Mouse (Mus musculus) forebrain, embryonic 14.5 days (tissue): ENCODE data around the gene Glt6d1. TPM values are rescaled to one million over a fixed set of nuclear protein-coding genes. Genes with fewer than 3 reads are reported as not detected.

Source experiments
- ATAC-seq: fragments of 200-750 bp; cut with Nextera tagmentation; 2 replicates; pipeline ENCODE4 v1.8.0; 2017; ENCODE audit warnings: mild to moderate bottlenecking, moderate library complexity
- DNase-seq: peaks from one replicate; pipeline ENCODE4 v3.0.0-alpha.2; 2015; ENCODE audit warnings: low spot score
- H3K27ac ChIP-seq: fragments of 300-500 bp; sonication (generic); 2 replicates; pipeline ENCODE4 v1.5.1; 2014; ENCODE audit warnings: low read depth, mild to moderate bottlenecking, control low read depth, low read length, moderate library complexity
- H3K27me3 ChIP-seq: fragments of 300-500 bp; sonication (generic); replicated peaks from 2 replicates; pipeline ENCODE4 v1.6.1; 2014; ENCODE audit warnings: low read length, control low read depth, mixed read lengths; ENCODE audit not compliant: control insufficient read depth, insufficient read depth
- H3K36me3 ChIP-seq: fragments of 300-500 bp; sonication (generic); 2 replicates; pipeline ENCODE4 v1.6.1; 2014; ENCODE audit warnings: low read length, control low read depth; ENCODE audit not compliant: control insufficient read depth, insufficient read depth
- H3K4me1 ChIP-seq: fragments of 300-500 bp; sonication (generic); 2 replicates; pipeline ENCODE4 v1.6.1; 2014; ENCODE audit warnings: antibody characterized with exemption, low read length, control low read depth; ENCODE audit not compliant: control insufficient read depth, insufficient read depth
- H3K4me2 ChIP-seq: fragments of 300-500 bp; sonication (generic); 2 replicates; pipeline ENCODE4 v1.6.1; 2014; ENCODE audit warnings: mild to moderate bottlenecking, control low read depth, low read length
- H3K4me3 ChIP-seq: fragments of 300-500 bp; sonication (generic); 2 replicates; pipeline ENCODE4 v1.5.1; 2014; ENCODE audit warnings: low read depth, low read length, control low read depth
- H3K9ac ChIP-seq: fragments of 300-500 bp; sonication (generic); 2 replicates; pipeline ENCODE4 v1.6.1; 2014; ENCODE audit warnings: mild to moderate bottlenecking, low read length, control low read depth, moderate library complexity
- H3K9me3 ChIP-seq: fragments of 300-500 bp; sonication (generic); replicated peaks from 2 replicates; pipeline ENCODE4 v1.6.1; 2016; ENCODE audit warnings: low read length, control low read depth, mixed read lengths; ENCODE audit not compliant: control insufficient read depth
- WGBS: fragments of 180-500 bp; shearing (Covaris S2); extraction: QIAGEN DNeasy Blood & Tissue Kit; methylation state at CpG from one replicate; pipeline ENCODE4 v1.1.7; 2014; 5-methylcytosine and 5-hydroxymethylcytosine counted together
- polyA plus RNA-seq: library from polyadenylated mRNA; unstranded; fragments of >200 nt; fragmentation: Nextera tagmentation; extraction: Ambion mirVana; gene quantifications from 2 replicates; pipeline ENCODE4 v1.2.1, GENCODE M21; 2014

The Glt6d1 gene
- polyA plus RNA-seq, 1 experiment from 2014 or later = not detected

DNA sequence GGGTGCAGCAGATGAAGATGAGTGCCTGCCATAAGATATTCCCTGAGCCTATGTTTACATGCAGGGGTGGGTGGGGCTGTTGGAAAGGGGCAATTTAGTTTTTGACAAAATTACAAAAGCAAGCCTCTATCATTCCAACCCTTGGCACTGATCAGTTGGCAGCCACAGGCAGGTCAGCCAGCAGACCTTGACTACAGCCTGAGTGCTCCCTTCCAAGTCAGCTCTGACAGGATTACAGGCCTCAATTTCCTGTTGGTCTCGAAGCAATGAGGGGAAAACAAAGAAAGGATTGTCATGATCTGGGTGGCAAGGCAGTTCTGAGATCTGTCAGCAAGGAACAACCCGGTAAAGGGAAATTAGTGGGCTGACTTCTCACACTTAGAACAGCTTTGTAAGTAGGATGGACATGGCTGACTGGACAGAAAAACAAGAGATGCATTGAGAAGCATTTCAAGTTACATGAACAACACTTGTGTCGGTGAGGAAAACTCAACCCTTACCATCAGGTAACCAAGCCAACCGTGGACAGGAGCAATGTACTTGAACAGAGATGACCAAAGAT is 57.5 kb downstream of the Glt6d1 start:
- Histone ChIP-seq H3K9me3 (no peaks in the 10 kb centered on the region), H3K27ac (no peak overlapping the region), H3K4me2 (no peak overlapping the region), H3K4me3 (no peak overlapping the region), H3K36me3 (no peaks in the 10 kb centered on the region), H3K27me3 (no peaks in the 10 kb centered on the region), H3K9ac (no peak overlapping the region), H3K4me1 (no peaks in the 10 kb centered on the region)
- DNase-seq (no peak), ATAC-seq (no peak)
- WGBS = 52% methylated on average over 4 of the region's 4 CpGs

DNA sequence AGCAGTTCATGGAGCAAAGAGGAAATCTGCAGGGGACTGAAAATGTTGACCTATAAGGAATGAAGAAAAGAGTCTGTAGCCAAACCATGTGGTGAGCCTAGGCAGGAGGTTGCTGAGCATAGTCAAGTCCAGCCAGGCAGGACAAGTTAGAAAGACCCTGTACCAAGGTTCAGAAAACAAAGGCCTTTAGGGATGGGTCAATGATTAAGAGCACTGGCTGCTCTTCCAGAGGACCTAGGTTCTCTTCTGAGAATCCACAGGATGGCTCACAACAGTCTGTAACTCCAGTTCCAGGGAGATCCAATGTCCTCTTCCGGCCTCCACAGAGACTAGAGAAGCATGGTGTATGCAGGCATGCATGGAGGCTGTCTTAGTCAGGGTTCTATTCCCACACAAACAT is 61.4 kb downstream of the Glt6d1 start:
- ATAC-seq (no peak), DNase-seq (no peak)
- Histone ChIP-seq H3K4me2 (no peak overlapping the region), H3K27ac (no peak overlapping the region), H3K4me1 (no peaks in the 10 kb centered on the region), H3K27me3 (no peaks in the 10 kb centered on the region), H3K36me3 (no peaks in the 10 kb centered on the region), H3K9ac (no peak overlapping the region), H3K4me3 (no peak overlapping the region), H3K9me3 (no peaks in the 10 kb centered on the region)
- WGBS = 96% methylated on average over 1 of the region's 1 CpGs

Other genes with a start within 250 kb of the Glt6d1 start
- 0.84 and 2.2 TPM in 2 replicates for gene Mamdc4, start 241.0 kb downstream of the Glt6d1 start, polyA plus RNA-seq
- gene Phpt1, start 240.6 kb downstream of the Glt6d1 start, polyA plus RNA-seq = 168 and 216 TPM in 2 replicates
- 2.2 and 4.2 TPM in 2 replicates for gene Ajm1, start 234.1 kb downstream of the Glt6d1 start, polyA plus RNA-seq
- 47.9 and 55.0 TPM in 2 replicates for gene Rabl6, start 207.3 kb downstream of the Glt6d1 start, polyA plus RNA-seq
- 0.18 and 0.30 TPM in 2 replicates for gene Ccdc183, start 198.2 kb downstream of the Glt6d1 start, polyA plus RNA-seq
- 27.9 and 32.8 TPM in 2 replicates for gene Tmem141, start 193.8 kb downstream of the Glt6d1 start, polyA plus RNA-seq
- 2.0 and 3.7 TPM in 2 replicates for gene Fcna, start 187.8 kb downstream of the Glt6d1 start, polyA plus RNA-seq
- not detected in 2 replicates for gene Lcn8, start 162.7 kb downstream of the Glt6d1 start, polyA plus RNA-seq
- not detected in 2 replicates for gene Lcn5, start 157.9 kb downstream of the Glt6d1 start, polyA plus RNA-seq
- not detected in 2 replicates for gene Lcn6, start 139.1 kb downstream of the Glt6d1 start, polyA plus RNA-seq
- not detected in 2 replicates for gene Lcn10, start 133.1 kb downstream of the Glt6d1 start, polyA plus RNA-seq
- gene Obp2a, start 115.8 kb downstream of the Glt6d1 start, polyA plus RNA-seq = not detected in 2 replicates
- gene Bmyc, start 109.1 kb downstream of the Glt6d1 start, polyA plus RNA-seq = 86.4 and 108 TPM in 2 replicates
- not detected in 2 replicates for gene Obp2b, start 78.8 kb downstream of the Glt6d1 start, polyA plus RNA-seq
- not detected in 2 replicates for gene Lcn3, start 50.3 kb downstream of the Glt6d1 start, polyA plus RNA-seq
- gene Lcn11, start 38.8 kb downstream of the Glt6d1 start, polyA plus RNA-seq = not detected in 2 replicates
- gene Gm13539, start 33.6 kb downstream of the Glt6d1 start, polyA plus RNA-seq = not detected in 2 replicates
- gene Lcn9, start 7.3 kb upstream of the Glt6d1 start, polyA plus RNA-seq = not detected in 2 replicates
- not detected in 2 replicates for gene Sohlh1, start 31.4 kb upstream of the Glt6d1 start, polyA plus RNA-seq
- gene Kcnt1, start 47.9 kb upstream of the Glt6d1 start, polyA plus RNA-seq = 3.3 and 5.3 TPM in 2 replicates
- gene Camsap1, start 167.4 kb upstream of the Glt6d1 start, polyA plus RNA-seq = 30.9 and 61.3 TPM in 2 replicates
- 107 and 121 TPM in 2 replicates for gene Ubac1, start 205.9 kb upstream of the Glt6d1 start, polyA plus RNA-seq